Mouse (Mus musculus) megakaryocyte, adult 5-6 weeks (primary cell): ENCODE measurements at regions not wholly inside any gene's neighbourhood (a gene's known extent, or its start where the extent isn't known, plus 50 kb on each side); places are given as distances from the start of the nearest gene placed in this dataset.

Experiments
- ATAC-seq: 2 replicates; pipeline ENCODE4 v1.8.0; 2016; ENCODE audit warnings: mild to moderate bottlenecking, inconsistent platforms; ENCODE audit not compliant: poor library complexity, severe bottlenecking

DNA sequence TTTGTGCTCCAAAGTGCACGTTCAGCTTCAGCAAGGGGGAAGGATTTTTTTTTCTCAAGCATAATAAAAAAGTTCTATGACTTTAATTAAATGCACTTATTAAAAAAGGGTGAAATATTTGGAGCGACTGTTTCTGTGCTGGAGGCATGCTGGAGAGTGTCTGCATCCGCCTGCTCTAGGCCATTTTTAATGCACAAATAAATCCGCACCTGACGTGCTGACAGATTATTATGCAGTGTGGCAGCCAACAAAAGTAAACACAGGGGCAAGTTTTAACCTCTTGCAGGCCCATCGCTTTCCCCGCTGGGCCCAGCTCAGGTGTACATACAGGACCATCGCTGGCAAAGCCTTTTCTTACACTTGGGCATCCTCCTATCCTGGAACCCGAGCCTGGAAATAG, 340.1 kb downstream of the Sox9 start:
- ATAC-seq, result no peak

DNA sequence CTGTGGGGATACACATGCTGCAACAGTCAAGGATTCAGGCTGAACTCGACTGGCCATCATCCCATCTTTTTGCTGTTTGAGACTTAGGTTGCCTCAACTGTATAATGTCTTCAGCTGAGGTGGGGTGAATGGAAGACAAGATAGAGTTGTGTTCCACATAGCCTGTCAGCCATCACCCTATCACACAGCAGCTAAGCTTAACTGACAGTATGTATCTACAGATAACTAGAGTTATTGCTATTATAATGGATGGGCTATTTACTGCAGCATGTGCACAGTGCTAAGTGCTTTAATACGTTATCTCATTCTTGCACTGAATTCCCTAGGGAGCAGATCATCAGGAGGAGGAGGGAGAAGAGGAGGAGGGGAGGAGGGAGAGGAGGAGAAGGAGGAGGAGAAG, 340.9 kb downstream of the Sox9 start:
- ATAC-seq, result no peak

GRCm38 (mm10) chr11:113125832-113126231, 343.8 kb downstream of the Sox9 start:
- ATAC-seq, result no peak

- peak; percentile 74 for ATAC-seq
Measured at GRCm38 (mm10) chr11:113129192-113129591, 347.2 kb downstream of the Sox9 start.

DNA sequence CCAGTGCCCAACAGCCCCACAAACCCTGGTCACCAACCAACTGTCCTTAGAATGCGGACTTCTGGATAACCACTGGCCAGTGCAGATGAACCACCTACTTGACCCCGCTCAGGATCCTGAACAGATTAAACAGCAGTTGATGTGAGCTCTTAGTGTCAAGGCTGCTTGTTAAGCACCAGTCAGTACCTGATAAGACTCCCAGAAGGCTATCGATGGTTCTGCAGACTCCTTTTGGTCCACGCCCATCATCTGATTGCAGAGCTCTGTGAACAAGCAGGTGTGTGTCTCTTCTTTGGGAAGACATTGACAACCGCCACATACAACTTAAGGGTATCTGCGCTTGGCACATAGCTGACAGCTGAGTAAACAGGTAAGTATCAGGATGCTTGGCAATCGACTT, 348.0 kb downstream of the Sox9 start:
- ATAC-seq, result no peak

DNA sequence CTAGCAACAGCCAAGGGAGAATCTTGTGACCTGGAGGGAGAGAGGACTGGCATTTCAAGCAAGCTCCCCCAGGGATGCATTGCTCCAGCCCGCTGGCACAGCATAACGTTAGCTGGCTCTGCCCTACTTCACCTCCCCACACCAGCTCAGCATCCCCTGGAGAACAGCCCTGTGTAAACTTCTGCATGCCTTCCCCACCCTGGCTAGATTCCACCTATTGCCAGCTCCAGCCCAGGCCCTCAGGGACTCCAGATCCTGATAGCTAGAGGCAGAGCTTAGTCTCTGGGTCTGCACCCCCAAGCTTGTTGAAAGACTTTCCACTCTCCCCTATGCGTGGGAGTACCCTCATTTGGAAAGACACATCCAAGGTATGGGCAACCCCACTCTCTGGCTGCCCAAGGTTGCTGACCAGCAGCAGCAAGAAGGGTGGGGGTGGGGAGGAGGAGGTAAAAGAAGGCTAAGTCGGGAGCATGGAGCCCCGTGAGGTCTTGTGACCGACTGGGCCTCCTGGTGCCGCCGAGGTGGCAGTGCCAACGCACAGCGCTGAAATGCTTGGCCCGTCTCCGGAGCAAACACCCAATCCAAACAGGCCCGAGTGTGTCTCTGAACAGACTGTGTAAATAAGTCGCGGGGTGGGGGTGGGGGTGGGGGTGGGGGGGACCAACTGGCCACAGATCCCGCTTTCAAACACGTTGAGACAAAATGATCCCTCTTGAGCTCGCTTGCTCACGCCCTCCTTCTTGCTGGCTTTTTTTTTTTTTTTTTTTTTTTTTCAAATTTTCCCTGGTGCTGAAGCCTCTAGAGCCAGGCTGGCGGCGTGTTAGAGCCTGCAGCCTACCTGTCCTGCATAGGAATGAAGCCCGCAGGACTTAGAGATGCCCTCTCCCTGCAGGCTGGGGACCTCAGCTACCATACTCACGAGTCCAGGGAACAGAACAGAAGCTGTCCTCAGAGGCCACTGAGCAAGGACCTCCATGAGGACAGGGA, 350.3 kb downstream of the Sox9 start:
- no peak for ATAC-seq

DNA sequence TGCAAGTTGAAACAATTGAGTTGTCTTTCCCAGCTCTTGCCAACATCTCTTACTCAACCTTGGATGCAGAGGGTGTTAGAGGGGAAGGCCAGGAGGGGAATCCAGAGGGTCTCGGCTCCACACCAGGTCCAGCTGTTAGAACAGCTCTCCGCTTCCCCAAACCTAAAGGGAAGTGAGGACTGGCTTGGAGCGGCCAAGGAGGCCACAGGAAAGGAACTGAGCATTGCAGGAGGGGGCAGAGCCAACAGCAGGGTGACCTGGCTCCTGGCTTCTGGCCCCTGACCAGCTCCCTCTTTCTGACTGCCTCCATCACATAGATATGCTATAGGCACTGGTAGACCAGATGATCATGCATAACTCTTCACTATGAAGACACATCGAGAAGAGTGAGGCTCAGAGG, 351.4 kb downstream of the Sox9 start:
- ATAC-seq, result peak; percentile 80

DNA sequence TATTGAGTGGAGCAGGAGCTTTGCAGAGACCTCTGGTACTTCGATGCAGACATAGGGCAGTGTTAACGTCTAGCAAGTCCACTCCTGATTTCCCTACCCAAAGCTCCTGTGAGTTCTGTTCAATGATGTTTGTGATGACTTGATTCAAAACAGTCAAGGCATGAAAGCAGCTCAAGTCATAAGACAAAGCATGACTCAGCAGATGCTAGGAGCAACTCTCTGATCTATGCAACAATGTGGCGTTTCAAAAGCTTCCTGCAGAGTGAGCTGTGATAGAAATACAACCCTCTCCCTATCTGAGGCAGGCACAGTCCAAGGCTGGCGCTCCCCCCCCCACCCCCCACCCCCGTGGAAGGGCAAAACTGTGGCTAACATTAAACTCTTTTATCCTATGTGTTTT, 353.2 kb downstream of the Sox9 start:
- 0 out of 2 replicates have a peak, but pooled peaks have one; percentile 13 for ATAC-seq

GRCm38 (mm10) chr11:113138462-113138861, 356.4 kb downstream of the Sox9 start:
- ATAC-seq, result no peak

DNA sequence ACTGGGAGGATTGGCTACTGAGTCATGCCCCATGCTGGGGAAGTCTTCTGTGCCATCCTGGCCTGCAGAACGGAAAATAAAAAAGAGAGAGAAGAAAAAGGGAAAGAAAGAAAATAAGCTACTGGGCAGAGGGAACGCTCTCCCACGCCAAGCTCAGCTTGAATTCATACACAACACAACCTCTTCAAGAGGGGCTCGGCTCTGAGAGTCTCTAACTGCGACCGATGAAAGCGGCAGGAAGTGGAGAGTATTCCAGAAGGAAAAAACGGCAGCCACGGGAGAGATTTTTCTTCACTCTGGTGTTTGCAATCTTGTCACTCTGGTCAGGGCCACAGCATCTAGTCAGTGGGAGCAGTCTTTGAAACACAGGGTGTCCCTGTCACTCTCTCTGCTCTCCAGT, 358.6 kb downstream of the Sox9 start:
- no peak for ATAC-seq

- no peak for ATAC-seq
Measured at GRCm38 (mm10) chr11:113142816-113143215, 360.8 kb downstream of the Sox9 start.

- ATAC-seq, result no peak
Measured at GRCm38 (mm10) chr11:113143839-113144627, 362.0 kb downstream of the Sox9 start.

DNA sequence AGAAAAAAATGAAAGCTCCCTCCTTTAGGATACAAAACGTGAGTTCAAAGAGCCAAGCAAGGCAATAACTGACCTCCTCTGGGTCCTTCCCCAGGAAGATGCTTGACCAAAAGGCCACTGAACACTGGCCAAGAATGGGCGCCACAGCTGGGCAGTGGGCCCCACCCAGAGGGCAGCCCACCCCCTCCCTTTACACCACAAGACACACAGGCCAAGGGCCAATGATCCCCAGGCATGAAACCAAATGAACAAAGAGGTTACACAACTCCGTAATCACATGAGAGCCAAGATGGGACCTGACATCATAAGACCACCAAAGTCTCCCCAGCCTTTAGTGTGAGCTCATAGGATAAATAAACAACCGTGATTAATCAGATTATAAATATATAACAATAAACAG, 363.7 kb downstream of the Sox9 start:
- ATAC-seq, result no peak

GRCm38 (mm10) chr11:113146762-113147161, 364.7 kb downstream of the Sox9 start:
- no peak for ATAC-seq

- no peak for ATAC-seq
Measured at GRCm38 (mm10) chr11:113147535-113148197, 365.6 kb downstream of the Sox9 start.

- ATAC-seq, result no peak
Measured at GRCm38 (mm10) chr11:113148198-113148537, 366.1 kb downstream of the Sox9 start.

DNA sequence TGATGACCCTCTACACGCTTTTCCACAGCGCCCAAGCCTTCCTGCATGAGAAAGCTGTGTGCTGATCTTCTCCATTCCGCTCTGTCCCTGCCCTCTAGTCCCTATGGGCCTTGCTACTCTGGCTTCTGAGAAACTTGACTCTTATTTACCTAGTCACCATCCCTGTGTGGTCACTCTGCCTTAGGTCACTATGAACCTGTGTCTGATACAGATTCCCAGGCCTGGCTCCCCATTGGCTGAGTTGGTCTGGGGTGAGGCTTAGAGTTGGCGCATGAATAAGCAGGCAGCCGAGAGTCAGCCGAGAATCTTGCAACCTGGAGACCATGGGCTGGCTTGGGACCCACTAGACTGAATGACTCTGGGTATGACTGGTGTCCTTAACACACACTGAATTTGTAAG, 373.5 kb downstream of the Sox9 start:
- ATAC-seq, result no peak

DNA sequence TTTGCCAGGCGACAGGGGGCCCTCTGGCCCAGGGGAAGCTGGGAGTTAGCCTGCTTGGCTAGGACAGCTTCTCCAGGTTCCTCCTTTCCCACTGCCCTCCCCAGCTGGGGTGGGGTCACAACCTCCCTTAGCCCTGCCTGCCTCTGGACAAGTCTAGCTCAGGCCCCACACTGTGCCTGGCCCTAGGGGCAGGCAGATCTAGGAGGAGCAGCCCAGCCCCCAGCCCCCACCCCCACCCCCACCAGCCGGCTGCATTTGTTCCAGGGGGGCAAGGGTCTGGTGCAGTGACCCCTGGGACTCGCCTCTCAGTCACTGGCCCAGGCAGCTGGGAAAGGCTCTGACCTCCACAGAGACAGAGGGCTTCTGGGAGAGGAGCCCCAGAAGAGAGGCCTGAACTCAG, 381.9 kb downstream of the Sox9 start:
- ATAC-seq, result no peak

- ATAC-seq, result no peak
Measured at GRCm38 (mm10) chr11:113164510-113164909, 382.5 kb downstream of the Sox9 start.

- ATAC-seq, result peak; percentile 89
Measured at GRCm38 (mm10) chr11:113165069-113165795, 383.2 kb downstream of the Sox9 start.

DNA sequence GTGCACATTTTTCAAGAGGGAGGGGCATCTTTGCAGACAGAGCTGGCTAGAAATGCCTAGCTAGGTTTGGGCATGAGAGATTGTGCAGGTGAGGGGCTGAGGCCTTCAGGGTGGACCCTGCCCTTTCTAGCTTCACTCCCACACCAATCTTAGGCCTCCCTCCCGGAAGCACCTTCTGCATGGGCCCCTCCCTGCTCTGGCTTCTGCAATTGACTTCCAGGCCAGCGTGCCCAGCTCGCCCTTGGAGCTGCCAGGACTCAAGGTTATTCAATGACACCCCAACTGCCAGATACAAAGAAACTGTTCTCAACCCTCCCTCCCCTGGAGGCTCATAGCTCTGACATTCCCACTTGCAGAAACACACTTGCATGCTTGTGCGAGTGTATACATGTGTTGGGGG, 384.5 kb downstream of the Sox9 start:
- ATAC-seq, result no peak
